Mouse (Mus musculus) liver, embryonic 16.5 days (tissue): ENCODE measurements around the gene Rab17. TPM values are rescaled to one million over a fixed set of nuclear protein-coding genes. Genes with fewer than 3 reads are reported as not detected.

Experiments
- ATAC-seq: fragments of 200-750 bp; cut with Nextera tagmentation; 2 replicates; pipeline ENCODE4 v1.8.0; 2017; ENCODE audit warnings: low read depth, mild to moderate bottlenecking, moderate number of reproducible peaks, moderate library complexity
- H3K27ac ChIP-seq: fragments of 300-500 bp; sonication (generic); 2 replicates; pipeline ENCODE4 v1.5.1; 2014; ENCODE audit warnings: mild to moderate bottlenecking, low read length
- H3K27me3 ChIP-seq: fragments of 300-500 bp; sonication (generic); 2 replicates; pipeline ENCODE4 v1.6.1; 2014; ENCODE audit warnings: low read depth, low read length, mixed read lengths; ENCODE audit not compliant: control insufficient read depth, insufficient read depth
- H3K36me3 ChIP-seq: fragments of 300-500 bp; sonication (generic); 2 replicates; pipeline ENCODE4 v1.6.1; 2014; ENCODE audit warnings: mild to moderate bottlenecking; ENCODE audit not compliant: control insufficient read depth, insufficient read depth
- H3K4me1 ChIP-seq: fragments of 300-500 bp; sonication (generic); 2 replicates; pipeline ENCODE4 v1.6.1; 2014; ENCODE audit warnings: low read depth, low read length, mixed read lengths; ENCODE audit not compliant: control insufficient read depth
- H3K4me2 ChIP-seq: fragments of 300-500 bp; sonication (generic); 2 replicates; pipeline ENCODE4 v1.6.1; 2014; ENCODE audit warnings: low read depth, low read length, mixed read lengths
- H3K4me3 ChIP-seq: fragments of 300-500 bp; sonication (generic); 2 replicates; pipeline ENCODE4 v1.5.1; 2014; ENCODE audit warnings: low read depth, mild to moderate bottlenecking, low read length
- H3K9ac ChIP-seq: fragments of 300-500 bp; sonication (generic); 2 replicates; pipeline ENCODE4 v1.6.1; 2014; ENCODE audit warnings: low read depth, low read length
- H3K9me3 ChIP-seq: fragments of 300-500 bp; sonication (generic); replicated peaks from 2 replicates; pipeline ENCODE4 v1.6.1; 2016; ENCODE audit warnings: low read length; ENCODE audit not compliant: control insufficient read depth
- WGBS: fragments of 180-500 bp; shearing (Covaris S2); extraction: QIAGEN DNeasy Blood & Tissue Kit; methylation state at CpG from one replicate; pipeline ENCODE4 v1.1.7; 2014; ENCODE audit not compliant: insufficient replicate concordance; 5-methylcytosine and 5-hydroxymethylcytosine counted together
- polyA plus RNA-seq: library from polyadenylated mRNA; unstranded; fragments of >200 nt; fragmentation: Nextera tagmentation; extraction: Ambion mirVana; gene quantifications from 2 replicates; pipeline ENCODE4 v1.2.1, GENCODE M21; 2015

Rab17 gene
- polyA plus RNA-seq, 1 experiment from 2014 or later: 7.4 TPM

- H3K4me1 ChIP-seq: no peaks in the 10 kb centered on the region; the same call in 1 of the 2 replicates
- ATAC-seq: no peak
- H3K9ac ChIP-seq: no peak overlapping the region
- H3K9me3 ChIP-seq: no peaks in the 10 kb centered on the region
- 50% methylated on average over 5 of the region's 5 CpGs for WGBS
- H3K4me3 ChIP-seq: no peak overlapping the region
- H3K27ac ChIP-seq: no peak overlapping the region
- H3K4me2 ChIP-seq: no peak overlapping the region
- no peaks in the 10 kb centered on the region for H3K36me3 ChIP-seq
- H3K27me3 ChIP-seq: peaks cover 4% of the 10 kb centered on the region
Observed at GRCm38 (mm10) chr1:90933001-90933400, 36.5 kb downstream of the Rab17 start.

- H3K9me3 ChIP-seq: no peaks in the 10 kb centered on the region
- no peak overlapping the region for H3K4me3 ChIP-seq
- H3K27me3 ChIP-seq: peaks cover 9% of the 10 kb centered on the region
- no peak overlapping the region for H3K27ac ChIP-seq
- no peak overlapping the region for H3K9ac ChIP-seq
- H3K4me2 ChIP-seq: no peak overlapping the region
- no peaks in the 10 kb centered on the region; the same call in 1 of the 2 replicates for H3K4me1 ChIP-seq
- no peaks in the 10 kb centered on the region for H3K36me3 ChIP-seq
- ATAC-seq: no peak
- WGBS: 9% methylated on average over 6 of the region's 6 CpGs
Observed at GRCm38 (mm10) chr1:90928575-90928934, 40.9 kb downstream of the Rab17 start.

- no peaks in the 10 kb centered on the region for H3K36me3 ChIP-seq
- no peak overlapping the region for H3K9ac ChIP-seq
- no peak for ATAC-seq
- peak overlapping the region; percentile 12; the same call in 1 of the 2 replicates for H3K4me2 ChIP-seq
- no peaks in the 10 kb centered on the region for H3K9me3 ChIP-seq
- no peak overlapping the region for H3K27ac ChIP-seq
- WGBS: 4% methylated on average over 23 of the region's 23 CpGs
- peaks cover 9% of the 10 kb centered on the region for H3K27me3 ChIP-seq
- H3K4me3 ChIP-seq: no peak overlapping the region
- H3K4me1 ChIP-seq: no peaks in the 10 kb centered on the region; the same call in 1 of the 2 replicates
Observed at GRCm38 (mm10) chr1:90927929-90928574, 41.4 kb downstream of the Rab17 start.

GRCm38 (mm10) chr1:90927308-90927707 lies 42.2 kb downstream of the Rab17 start:
- 37% methylated on average over 15 of the region's 15 CpGs for WGBS
- no peak overlapping the region for H3K4me3 ChIP-seq
- H3K36me3 ChIP-seq: no peaks in the 10 kb centered on the region
- H3K27ac ChIP-seq: no peak overlapping the region
- ATAC-seq: no peak
- no peak overlapping the region for H3K4me2 ChIP-seq
- H3K9ac ChIP-seq: no peak overlapping the region
- no peaks in the 10 kb centered on the region for H3K9me3 ChIP-seq
- H3K4me1 ChIP-seq: no peaks in the 10 kb centered on the region; the same call in 1 of the 2 replicates
- H3K27me3 ChIP-seq: peaks cover 9% of the 10 kb centered on the region

GRCm38 (mm10) chr1:90926030-90926429 lies 43.4 kb downstream of the Rab17 start:
- WGBS: 68% methylated on average over 4 of the region's 4 CpGs
- no peak overlapping the region for H3K27ac ChIP-seq
- no peak overlapping the region for H3K9ac ChIP-seq
- peaks cover 9% of the 10 kb centered on the region for H3K27me3 ChIP-seq
- H3K4me3 ChIP-seq: no peak overlapping the region
- no peaks in the 10 kb centered on the region for H3K9me3 ChIP-seq
- ATAC-seq: no peak
- no peak overlapping the region for H3K4me2 ChIP-seq
- H3K36me3 ChIP-seq: no peaks in the 10 kb centered on the region
- H3K4me1 ChIP-seq: no peaks in the 10 kb centered on the region; the same call in 1 of the 2 replicates

GRCm38 (mm10) chr1:90921687-90922086 lies 47.8 kb downstream of the Rab17 start:
- Histone ChIP-seq H3K4me2 (no peak overlapping the region), H3K9ac (no peak overlapping the region), H3K4me3 (no peak overlapping the region), H3K27me3 (no peaks in the 10 kb centered on the region), H3K4me1 (no peaks in the 10 kb centered on the region), H3K27ac (no peak overlapping the region), H3K36me3 (no peaks in the 10 kb centered on the region), H3K9me3 (no peaks in the 10 kb centered on the region)
- 65% methylated on average over 9 of the region's 9 CpGs for WGBS
- no peak for ATAC-seq

GRCm38 (mm10) chr1:90917509-90917908 lies 52.0 kb downstream of the Rab17 start:
- 39% methylated on average over 6 of the region's 6 CpGs for WGBS
- Histone ChIP-seq H3K9ac (no peak overlapping the region), H3K36me3 (no peaks in the 10 kb centered on the region), H3K4me1 (no peaks in the 10 kb centered on the region), H3K9me3 (no peaks in the 10 kb centered on the region), H3K4me3 (no peak overlapping the region), H3K27me3 (no peaks in the 10 kb centered on the region), H3K4me2 (no peak overlapping the region), H3K27ac (no peak overlapping the region)
- ATAC-seq: no peak

GRCm38 (mm10) chr1:90914948-90915569 lies 54.4 kb downstream of the Rab17 start, which contains the start of gene Mlph:
Gene Mlph (plus strand): TSS chr1:90915085.
- Histone ChIP-seq H3K4me1 (no peaks in the 10 kb centered on the region), H3K36me3 (no peaks in the 10 kb centered on the region), H3K27ac (no peak within 1 kb of the TSS), H3K4me3 (no peak within 1 kb of the TSS), H3K9ac (no peak within 1 kb of the TSS), H3K27me3 (no peaks in the 10 kb centered on the region), H3K4me2 (0 out of 2 replicates have a peak within 1 kb of the TSS, but pooled peaks have one; percentile 15), H3K9me3 (no peaks in the 10 kb centered on the region)
- WGBS: 10% methylated on average over 17 of the region's 18 CpGs
- ATAC-seq: 0 out of 2 replicates have a peak, but pooled peaks have one; percentile 32

- Histone ChIP-seq H3K4me3 (no peak overlapping the region), H3K4me1 (no peaks in the 10 kb centered on the region), H3K9ac (no peak overlapping the region), H3K27me3 (no peaks in the 10 kb centered on the region), H3K9me3 (no peaks in the 10 kb centered on the region), H3K27ac (no peak overlapping the region), H3K4me2 (no peak overlapping the region), H3K36me3 (no peaks in the 10 kb centered on the region)
- no peak for ATAC-seq
- 61% methylated on average over 6 of the region's 6 CpGs for WGBS
Observed at GRCm38 (mm10) chr1:90913231-90913630, 56.2 kb downstream of the Rab17 start.
